Mouse (Mus musculus): Measurements from ENCODE around the gene Afap1l2.

Gene Afap1l2

GRCm38 (mm10) chr19:57006841-57007240, 1.2 kb downstream of the Afap1l2 start:
- DNase-seq: no peak

- no peak for DNase-seq
Observed at GRCm38 (mm10) chr19:57005062-57005461, 3.0 kb downstream of the Afap1l2 start.

GRCm38 (mm10) chr19:57003460-57003810, 4.6 kb downstream of the Afap1l2 start:
- DNase-seq: no peak

GRCm38 (mm10) chr19:57002741-57003459, 5.1 kb downstream of the Afap1l2 start:
- DNase-seq: no peak

- DNase-seq: no peak
Observed at GRCm38 (mm10) chr19:57001926-57002325, 6.1 kb downstream of the Afap1l2 start.

- no peak for DNase-seq
Observed at GRCm38 (mm10) chr19:57000592-57000991, 7.4 kb downstream of the Afap1l2 start.

GRCm38 (mm10) chr19:56999781-57000180, 8.2 kb downstream of the Afap1l2 start:
- no peak for DNase-seq

- DNase-seq: no peak
Observed at GRCm38 (mm10) chr19:56998910-56999309, 9.1 kb downstream of the Afap1l2 start.

GRCm38 (mm10) chr19:56998331-56998730, 9.7 kb downstream of the Afap1l2 start:
- DNase-seq: no peak

- DNase-seq: no peak
Observed at GRCm38 (mm10) chr19:56997164-56997599, 10.8 kb downstream of the Afap1l2 start.

- no peak for DNase-seq
Observed at GRCm38 (mm10) chr19:56995441-56995840, 12.6 kb downstream of the Afap1l2 start.

- no peak for DNase-seq
Observed at GRCm38 (mm10) chr19:56994653-56995052, 13.4 kb downstream of the Afap1l2 start.

- DNase-seq: no peak
Observed at GRCm38 (mm10) chr19:56993763-56994162, 14.3 kb downstream of the Afap1l2 start.

- DNase-seq: no peak
Observed at GRCm38 (mm10) chr19:56992978-56993545, 15.0 kb downstream of the Afap1l2 start.

GRCm38 (mm10) chr19:56990367-56991111, 17.5 kb downstream of the Afap1l2 start:
- DNase-seq: no peak

- DNase-seq: no peak
Observed at GRCm38 (mm10) chr19:56989171-56989570, 18.9 kb downstream of the Afap1l2 start.

- no peak for DNase-seq
Observed at GRCm38 (mm10) chr19:56984229-56984628, 23.8 kb downstream of the Afap1l2 start.

GRCm38 (mm10) chr19:56983757-56984156, 24.3 kb downstream of the Afap1l2 start:
- DNase-seq: no peak

- no peak for DNase-seq
Observed at GRCm38 (mm10) chr19:56981760-56982159, 26.3 kb downstream of the Afap1l2 start.

GRCm38 (mm10) chr19:56980803-56981202, 27.2 kb downstream of the Afap1l2 start:
- DNase-seq: no peak

GRCm38 (mm10) chr19:56976962-56977948, 30.8 kb downstream of the Afap1l2 start:
- no peak for DNase-seq

GRCm38 (mm10) chr19:56976515-56976914, 31.5 kb downstream of the Afap1l2 start:
- DNase-seq: no peak

- DNase-seq: no peak
Observed at GRCm38 (mm10) chr19:56975502-56975901, 32.5 kb downstream of the Afap1l2 start.

Measured in right cerebral cortex, postnatal 14 days (tissue).